Mouse (Mus musculus) heart, embryonic 11.5 days (tissue): Measurements from ENCODE around the gene Rft1. TPM values are rescaled to one million over a fixed set of nuclear protein-coding genes. Genes with fewer than 3 reads are reported as not detected.

ENCODE experiments used
- ATAC-seq: fragments of 200-750 bp; cut with Nextera tagmentation; replicated peaks from 2 replicates; pipeline ENCODE4 v1.8.0; 2017; ENCODE audit warnings: moderate library complexity; ENCODE audit not compliant: insufficient number of reproducible peaks, low FRiP score, low TSS enrichment
- H3K27ac ChIP-seq: fragments of 300-500 bp; sonication (generic); 2 replicates; pipeline ENCODE4 v1.5.1; 2014; ENCODE audit warnings: mild to moderate bottlenecking, low read depth, low read length
- H3K27me3 ChIP-seq: fragments of 300-500 bp; sonication (generic); 2 replicates; pipeline ENCODE4 v1.6.1; 2014; ENCODE audit warnings: mild to moderate bottlenecking, low read length, mixed read lengths; ENCODE audit not compliant: control insufficient read depth, insufficient read depth
- H3K36me3 ChIP-seq: fragments of 300-500 bp; sonication (generic); 2 replicates; pipeline ENCODE4 v1.6.1; 2014; ENCODE audit warnings: mild to moderate bottlenecking, low read length, moderate library complexity, mixed read lengths; ENCODE audit not compliant: control insufficient read depth, insufficient read depth
- H3K4me1 ChIP-seq: fragments of 300-500 bp; sonication (generic); 2 replicates; pipeline ENCODE4 v1.6.1; 2014; ENCODE audit warnings: low read length; ENCODE audit not compliant: control insufficient read depth, insufficient read depth
- H3K4me2 ChIP-seq: fragments of 300-500 bp; sonication (generic); 2 replicates; pipeline ENCODE4 v1.6.1; 2014; ENCODE audit warnings: mild to moderate bottlenecking, moderate library complexity
- H3K4me3 ChIP-seq: fragments of 300-500 bp; sonication (generic); 2 replicates; pipeline ENCODE4 v1.5.1; 2014; ENCODE audit warnings: low read depth, low read length
- H3K9ac ChIP-seq: fragments of 300-500 bp; sonication (generic); 2 replicates; pipeline ENCODE4 v1.6.1; 2014; ENCODE audit warnings: mild to moderate bottlenecking, low read depth, low read length, moderate library complexity
- H3K9me3 ChIP-seq: fragments of 300-500 bp; sonication (generic); replicated peaks from 2 replicates; pipeline ENCODE4 v1.6.1; 2016; ENCODE audit warnings: low read length; ENCODE audit not compliant: control insufficient read depth
- WGBS: fragments of 180-500 bp; shearing (Covaris S2); extraction: QIAGEN DNeasy Blood & Tissue Kit; methylation state at CpG from one replicate; pipeline ENCODE4 v1.1.7; 2014; ENCODE audit not compliant: insufficient replicate concordance; 5-methylcytosine and 5-hydroxymethylcytosine counted together
- polyA plus RNA-seq: library from polyadenylated mRNA; unstranded; fragments of >200 nt; fragmentation: Nextera tagmentation; extraction: Ambion mirVana; gene quantifications from 2 replicates; pipeline ENCODE4 v1.2.1, GENCODE M21; 2014

Gene Rft1
- polyA plus RNA-seq, 1 experiment from 2014 or later = 10.3 TPM

DNA sequence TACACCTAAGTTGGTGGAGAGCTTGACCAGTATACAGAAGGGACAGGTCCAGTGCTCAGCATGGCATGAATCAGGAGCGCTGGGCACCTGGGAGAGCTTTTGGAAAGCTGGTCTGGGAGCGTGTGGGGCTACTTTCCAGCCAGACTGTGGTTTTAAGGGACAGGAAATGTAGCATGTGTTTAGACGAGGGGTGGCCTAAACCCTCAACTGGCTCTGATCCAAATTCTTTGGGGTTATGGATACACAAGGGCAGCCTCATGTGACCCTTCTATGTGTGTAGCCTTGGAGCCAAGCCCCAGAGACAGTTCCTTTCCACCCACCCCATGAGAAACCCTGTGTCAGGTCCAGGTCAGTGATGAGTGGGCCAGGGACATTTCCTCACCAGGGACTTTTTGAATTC is 5.7 kb upstream of the Rft1 start:
- no peak overlapping the region for H3K27ac ChIP-seq
- 55% methylated on average over 3 of the region's 3 CpGs for WGBS
- H3K9me3 ChIP-seq = no peaks in the 10 kb centered on the region
- ATAC-seq = no peak
- H3K4me3 ChIP-seq = no peak overlapping the region
- H3K9ac ChIP-seq = no peak overlapping the region
- no peaks in the 10 kb centered on the region for H3K4me1 ChIP-seq
- H3K27me3 ChIP-seq = no peaks in the 10 kb centered on the region
- no peak overlapping the region for H3K4me2 ChIP-seq
- no peaks in the 10 kb centered on the region for H3K36me3 ChIP-seq

DNA sequence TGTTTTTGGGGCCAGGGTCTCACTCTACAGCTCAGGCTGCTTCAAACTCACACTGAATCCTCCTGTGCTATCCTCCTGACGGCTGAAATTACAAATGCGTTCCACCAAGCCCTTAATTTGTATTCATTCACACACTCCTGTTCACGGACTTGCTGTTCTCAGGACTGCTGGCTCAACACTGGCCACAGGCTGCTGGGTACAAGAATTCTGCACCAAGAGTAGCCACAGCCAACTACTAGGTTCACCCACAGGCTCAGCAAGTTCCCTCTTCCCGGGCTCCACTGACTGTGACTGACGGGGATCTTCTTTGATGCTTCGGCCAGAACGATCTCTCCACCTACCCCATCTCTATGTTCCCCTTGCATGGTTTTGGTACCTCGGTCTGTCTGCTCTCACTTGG is 4.4 kb upstream of the Rft1 start:
- no peaks in the 10 kb centered on the region for H3K36me3 ChIP-seq
- no peak overlapping the region for H3K9ac ChIP-seq
- no peak for ATAC-seq
- no peaks in the 10 kb centered on the region for H3K9me3 ChIP-seq
- H3K4me2 ChIP-seq = no peak overlapping the region
- 84% methylated on average over 8 of the region's 8 CpGs for WGBS
- H3K27ac ChIP-seq = no peak overlapping the region
- no peaks in the 10 kb centered on the region for H3K27me3 ChIP-seq
- H3K4me3 ChIP-seq = no peak overlapping the region
- H3K4me1 ChIP-seq = no peaks in the 10 kb centered on the region; the same call in 1 of the 2 replicates

DNA sequence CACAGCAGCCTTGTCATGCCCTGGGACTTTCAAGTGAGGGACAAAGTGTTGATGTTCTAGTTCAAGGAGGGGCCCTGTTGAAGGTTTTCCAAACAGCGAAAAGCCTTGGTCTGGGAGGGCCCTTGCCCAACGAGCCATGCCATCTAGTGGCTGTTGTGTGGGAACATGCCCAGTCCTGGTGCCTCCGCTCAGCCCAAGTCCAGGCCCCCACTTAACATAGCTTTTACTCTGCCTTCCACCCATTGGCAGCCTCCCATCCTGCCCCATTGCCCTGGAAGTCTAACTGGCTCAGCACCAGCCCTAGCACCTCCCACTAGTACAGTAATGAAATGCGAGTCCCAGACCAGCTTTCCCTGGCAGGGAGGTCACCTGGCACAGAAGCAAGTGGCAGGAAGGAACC is 3.2 kb upstream of the Rft1 start:
- Histone ChIP-seq H3K27me3 (no peaks in the 10 kb centered on the region), H3K36me3 (no peaks in the 10 kb centered on the region), H3K9me3 (no peaks in the 10 kb centered on the region), H3K4me1 (no peaks in the 10 kb centered on the region; the same call in none of the 2 replicates), H3K4me2 (no peak overlapping the region), H3K9ac (no peak overlapping the region), H3K4me3 (no peak overlapping the region), H3K27ac (no peak overlapping the region)
- ATAC-seq = peak; percentile 46; the same call in 1 of the 2 replicates
- WGBS = 15% methylated on average over 4 of the region's 4 CpGs

DNA sequence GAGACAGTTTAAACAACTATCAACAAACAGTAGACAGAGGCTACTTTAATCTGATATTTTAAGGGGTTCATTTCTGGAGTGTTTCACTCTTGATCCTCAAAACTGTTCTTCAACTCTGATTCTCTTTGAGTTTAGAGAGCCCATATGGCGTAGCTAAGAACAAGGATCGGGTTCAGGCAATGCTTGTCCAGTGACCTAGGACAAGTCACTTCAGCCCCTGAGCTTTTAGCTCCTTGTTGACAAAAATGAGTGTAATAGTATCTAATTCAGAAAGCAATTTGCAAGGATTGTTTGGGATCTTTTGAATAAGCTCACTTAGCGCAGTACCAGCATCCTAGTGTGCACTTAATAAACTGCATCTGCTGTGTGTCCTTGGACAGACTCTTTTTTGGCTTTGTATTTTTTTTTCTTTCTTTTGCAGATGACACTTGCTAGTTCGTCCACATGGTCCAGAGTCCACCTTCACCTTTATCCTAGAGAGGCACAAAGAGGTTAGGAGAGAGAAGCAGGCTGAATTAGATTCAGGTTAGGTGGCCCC is 600 bp downstream of the Rft1 start:
- H3K4me2 ChIP-seq = peak overlapping the region; percentile 76
- H3K36me3 ChIP-seq = no peaks in the 10 kb centered on the region
- ATAC-seq = no peak
- no peaks in the 10 kb centered on the region for H3K9me3 ChIP-seq
- no peaks in the 10 kb centered on the region for H3K27me3 ChIP-seq
- 43% methylated on average over 4 of the region's 4 CpGs for WGBS
- peak overlapping the region; percentile 88 for H3K4me3 ChIP-seq
- H3K27ac ChIP-seq = peak overlapping the region; percentile 84
- H3K9ac ChIP-seq = peak overlapping the region; percentile 96
- H3K4me1 ChIP-seq = no peaks in the 10 kb centered on the region; the same call in none of the 2 replicates

DNA sequence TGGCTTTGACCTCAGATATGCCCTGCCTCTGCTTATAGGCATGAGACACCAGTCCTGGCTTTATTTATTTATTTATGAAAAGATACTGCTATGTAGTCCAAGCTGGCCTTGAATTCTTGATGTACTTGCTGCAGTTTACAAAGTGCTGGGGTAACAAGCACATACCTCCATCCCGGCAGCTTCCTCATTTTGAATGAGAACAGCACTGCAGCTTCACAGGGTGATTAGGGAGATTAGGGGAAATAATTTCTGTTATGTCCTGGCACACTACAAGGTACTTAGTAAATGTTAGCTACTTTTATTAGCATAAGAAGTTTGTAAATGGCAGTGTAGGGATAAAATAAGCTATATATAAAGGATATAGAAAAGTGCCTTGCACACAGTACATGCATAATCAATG is 1.4 kb downstream of the Rft1 start:
- Histone ChIP-seq H3K4me3 (no peak overlapping the region), H3K27ac (no peak overlapping the region), H3K9me3 (no peaks in the 10 kb centered on the region), H3K4me1 (no peaks in the 10 kb centered on the region; the same call in none of the 2 replicates), H3K9ac (no peak overlapping the region), H3K4me2 (no peak overlapping the region), H3K27me3 (no peaks in the 10 kb centered on the region), H3K36me3 (no peaks in the 10 kb centered on the region)
- WGBS = 80% methylated on average over 1 of the region's 1 CpGs
- ATAC-seq = no peak

DNA sequence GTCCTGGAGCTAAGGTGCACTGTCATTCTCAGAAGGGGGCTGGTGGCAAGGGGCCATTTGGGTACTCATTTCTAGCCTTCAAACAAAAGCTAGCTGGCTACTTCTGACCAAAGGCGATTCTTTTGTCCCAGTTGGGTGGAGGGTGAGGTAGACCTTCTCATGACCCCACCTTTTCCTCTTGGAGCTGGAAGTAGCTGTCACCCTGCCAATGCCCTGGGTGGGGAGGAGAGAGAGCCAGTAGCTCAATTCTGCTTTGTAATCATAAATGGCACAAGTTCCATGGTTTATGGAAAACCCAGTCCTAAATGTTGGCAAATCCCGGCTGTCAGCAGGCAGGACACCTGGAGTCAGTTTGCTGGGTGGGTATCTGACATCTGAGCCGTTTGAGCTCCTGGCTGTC is 11.9 kb downstream of the Rft1 start:
- Histone ChIP-seq H3K4me3 (no peak overlapping the region), H3K36me3 (peaks cover 22% of the 10 kb centered on the region), H3K27ac (no peak overlapping the region), H3K27me3 (no peaks in the 10 kb centered on the region), H3K9me3 (no peaks in the 10 kb centered on the region), H3K4me1 (no peaks in the 10 kb centered on the region), H3K9ac (no peak overlapping the region), H3K4me2 (no peak overlapping the region)
- 65% methylated on average over 3 of the region's 3 CpGs for WGBS
- ATAC-seq = no peak

DNA sequence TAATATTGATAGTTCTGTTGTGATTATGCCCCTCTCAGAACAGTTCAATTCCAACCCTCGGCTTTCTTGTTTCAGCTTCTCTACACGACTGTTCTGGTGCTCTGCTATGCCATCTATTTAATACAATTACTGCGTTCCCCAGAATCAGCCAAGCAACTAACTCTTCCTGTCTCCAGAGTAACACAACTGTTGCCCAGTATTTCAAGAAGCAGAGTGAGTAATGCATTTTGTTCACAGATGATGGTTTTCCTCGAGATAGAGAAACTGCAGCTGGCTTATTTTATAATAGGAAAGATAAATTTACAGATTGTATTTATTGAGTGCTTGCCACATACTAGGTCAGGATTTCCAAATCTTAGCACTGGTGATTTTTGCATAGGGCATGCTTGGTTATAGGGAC is 12.4 kb downstream of the Rft1 start:
- Histone ChIP-seq H3K4me2 (no peak overlapping the region), H3K36me3 (peaks cover 19% of the 10 kb centered on the region), H3K9me3 (no peaks in the 10 kb centered on the region), H3K4me1 (no peaks in the 10 kb centered on the region), H3K27ac (no peak overlapping the region), H3K4me3 (no peak overlapping the region), H3K27me3 (no peaks in the 10 kb centered on the region), H3K9ac (no peak overlapping the region)
- 83% methylated on average over 4 of the region's 4 CpGs for WGBS
- ATAC-seq = no peak

DNA sequence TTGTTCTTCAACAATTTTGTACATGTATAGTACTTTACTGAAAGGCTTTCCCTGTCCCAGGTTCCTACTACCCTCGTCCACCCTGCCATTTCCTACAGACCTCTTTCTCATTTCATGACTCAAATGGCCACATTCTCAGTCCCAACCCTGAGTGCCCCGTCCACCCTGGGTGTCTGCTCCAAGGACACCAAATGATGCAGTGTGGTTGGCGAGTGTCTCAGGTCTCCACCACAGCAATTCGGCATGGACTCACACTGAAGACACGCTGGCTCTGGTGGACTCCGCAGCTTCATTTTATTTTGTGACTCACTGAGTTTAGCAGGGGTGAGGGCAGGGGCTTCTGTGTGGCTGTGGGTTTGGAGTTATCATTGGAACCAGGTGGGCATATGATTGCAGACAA is 16.0 kb downstream of the Rft1 start:
- ATAC-seq = no peak
- H3K36me3 ChIP-seq = peaks cover 11% of the 10 kb centered on the region
- WGBS = 91% methylated on average over 6 of the region's 6 CpGs

More for the DNA sequence above, 16.0 kb downstream of the Rft1 start:
- Histone ChIP-seq H3K9ac (no peak overlapping the region), H3K27me3 (no peaks in the 10 kb centered on the region), H3K4me3 (no peak overlapping the region), H3K4me2 (no peak overlapping the region), H3K27ac (no peak overlapping the region), H3K4me1 (no peaks in the 10 kb centered on the region), H3K9me3 (no peaks in the 10 kb centered on the region)
